Mouse (Mus musculus): ENCODE results near the gene Ifna2.

DNA sequence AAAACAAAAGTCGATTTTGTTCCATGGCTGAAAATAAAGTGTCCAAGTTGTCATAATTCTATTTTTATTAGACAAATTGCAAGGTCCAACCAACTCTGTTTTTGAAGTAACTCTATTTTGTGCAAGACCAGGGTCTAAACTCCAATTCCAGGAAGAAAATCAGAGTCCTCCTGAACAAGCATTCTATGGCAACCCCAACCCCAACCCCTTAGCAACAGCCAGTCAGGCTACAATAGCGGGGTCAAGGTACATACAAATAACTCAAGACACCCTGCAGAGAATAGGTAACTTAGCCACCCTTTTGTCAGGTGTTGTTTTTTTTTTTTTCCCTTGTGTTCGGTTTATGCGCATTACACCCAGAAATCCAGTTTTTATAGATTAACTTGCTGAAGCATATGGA is 14.0 kb upstream of the Ifna2 start:
- TF ChIP-seq GATA1 (IDR thresholded peaks at IDR 0.05; ENCODE audit: borderline replicate concordance, low read length) (no peak), FLI1 (IDR thresholded peaks at IDR 0.05; ENCODE audit: low read length) (no peak)
